Mouse (Mus musculus): ENCODE data around the gene Atg16l2. TPM values are rescaled to one million over a fixed set of nuclear protein-coding genes. Genes with fewer than 3 reads are reported as not detected.

The Atg16l2 gene
- polyA plus RNA-seq (2012; ENCODE audit: low replicate concordance): 6.9 and 20.3 TPM in 2 replicates

GRCm38 (mm10) chr7:101301881-101302456 lies at the start of gene Atg16l2:
Atg16l2 (minus strand) TSS chr7:101302251.

GRCm38 (mm10) chr7:101347767-101348270 lies 45.8 kb upstream of the Atg16l2 start, which contains the start of gene Arap1:
Arap1 (plus strand) TSS chr7:101348067.

GRCm38 (mm10) chr7:101317014-101317413 lies 15.0 kb upstream of the Atg16l2 start, which contains the start of gene Stard10:
Stard10 (plus strand) TSS chr7:101317086.

Other genes with a start within 250 kb of the Atg16l2 start
- 10.4 and 38.2 TPM in 2 replicates for gene Fchsd2, start 209.4 kb downstream of the Atg16l2 start, polyA plus RNA-seq (2012; ENCODE audit: low replicate concordance)
- gene Stard10, start 14.8 kb upstream of the Atg16l2 start, polyA plus RNA-seq (2012; ENCODE audit: low replicate concordance): 1,629 and 3,511 TPM in 2 replicates
- 162 and 220 TPM in 2 replicates for gene Arap1, start 45.8 kb upstream of the Atg16l2 start, polyA plus RNA-seq (2012; ENCODE audit: low replicate concordance)
- 1.1 and 3.2 TPM in 2 replicates for gene Gm45837, start 108.6 kb upstream of the Atg16l2 start, polyA plus RNA-seq (2012; ENCODE audit: low replicate concordance)
- 2.3 and 9.0 TPM in 2 replicates for gene Pde2a, start 119.4 kb upstream of the Atg16l2 start, polyA plus RNA-seq (2012; ENCODE audit: low replicate concordance)